Comparison of ENCODE assay signal across 25 mouse cellular contexts in the genomic region with DNA sequence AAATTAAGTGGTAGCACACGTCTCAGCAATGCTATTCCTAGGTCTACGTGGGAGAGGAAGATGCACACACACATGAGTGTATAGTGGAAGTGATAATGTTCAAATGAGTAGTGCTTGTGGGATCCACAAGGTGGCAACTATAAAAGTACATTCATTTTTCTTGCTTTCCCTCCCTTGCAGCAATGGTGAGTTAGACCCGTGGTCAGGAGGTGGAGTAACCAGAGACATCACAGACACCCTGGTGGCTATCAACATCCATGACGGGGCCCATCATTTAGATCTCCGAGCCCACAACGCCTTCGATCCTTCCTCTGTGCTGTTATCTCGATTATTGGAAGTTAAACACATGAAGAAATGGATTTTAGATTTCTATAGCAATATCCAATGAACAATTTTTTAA. TPM values are rescaled to one million over a fixed set of nuclear protein-coding genes. Genes with fewer than 3 reads are reported as not detected.
DNase-seq lines count a peak whose midpoint lies in the region; ATAC-seq and TF ChIP-seq lines count a peak whose summit lies in the region.
"Had no signal": no experiment of that assay in that cellular context is flagged by ENCODE, and none has a peak within 500 bp of the region (broad histone marks: within the 10 kb centered on the region; RNA-seq: fewer than 3 reads in every experiment).

No protein-coding gene starts in this region.

- no peaks in the 10 kb centered on the region for H3K9me3 ChIP-seq in midbrain, postnatal 0 days (ENCODE audit: low read length)
- H3K9me3 ChIP-seq in midbrain, embryonic 10.5 days (replicated peaks): no peaks in the 10 kb centered on the region
- H3K9me3 ChIP-seq in stomach, postnatal 0 days (ENCODE audit: control insufficient read depth, low read length): no peaks in the 10 kb centered on the region
- H3K9me3 ChIP-seq in liver, embryonic 12.5 days (replicated peaks): no peaks in the 10 kb centered on the region
- H3K9me3 ChIP-seq: embryonic facial prominence, embryonic 12.5 days; embryonic facial prominence, embryonic 15.5 days; forebrain, embryonic 15.5 days; heart, embryonic 10.5 days; heart, embryonic 13.5 days had no signal

- no peak overlapping the region for H3K4me3 ChIP-seq in midbrain, postnatal 0 days (ENCODE audit: low read depth, low read length)
- H3K4me3 ChIP-seq in midbrain, embryonic 10.5 days: no peak overlapping the region
- H3K4me3 ChIP-seq in stomach, postnatal 0 days (ENCODE audit: low read depth, low read length): no peak overlapping the region
- no peak overlapping the region for H3K4me3 ChIP-seq in liver, embryonic 12.5 days
- H3K4me3 ChIP-seq: embryonic facial prominence, embryonic 12.5 days; embryonic facial prominence, embryonic 15.5 days; forebrain, embryonic 15.5 days; heart, adult 2 months; heart, embryonic 10.5 days; heart, embryonic 13.5 days had no signal

- H3K36me3 ChIP-seq in midbrain, postnatal 0 days (ENCODE audit: insufficient read depth, low read length): no peaks in the 10 kb centered on the region
- H3K36me3 ChIP-seq in midbrain, embryonic 10.5 days: no peaks in the 10 kb centered on the region
- no peaks in the 10 kb centered on the region for H3K36me3 ChIP-seq in stomach, postnatal 0 days (ENCODE audit: control insufficient read depth, insufficient read depth, low read length)
- peaks cover 13% of the 10 kb centered on the region; the same call in 1 of the 2 replicates for H3K36me3 ChIP-seq in liver, embryonic 12.5 days
- H3K36me3 ChIP-seq: embryonic facial prominence, embryonic 12.5 days; embryonic facial prominence, embryonic 15.5 days; forebrain, embryonic 15.5 days; heart, embryonic 10.5 days had no signal

- 0 out of 2 replicates have a peak, but pooled peaks have one; percentile 7 for TF ChIP-seq CTCF in midbrain, postnatal 0 days (IDR thresholded peaks at IDR 0.05)
- 0 out of 2 replicates have a peak, but pooled peaks have one; percentile 6 for TF ChIP-seq CTCF in brain, embryonic 14.5 days (IDR thresholded peaks at IDR 0.05; ENCODE audit: borderline replicate concordance, extremely low read depth, insufficient read depth, insufficient read length)
- TF ChIP-seq CTCF in stomach, postnatal 0 days (IDR thresholded peaks at IDR 0.05; ENCODE audit: low read depth): peak; percentile 3; the same call in 1 of the 2 replicates

- TF ChIP-seq POLR2A in brain, embryonic 14.5 days (IDR thresholded peaks at IDR 0.05; ENCODE audit: borderline replicate concordance, extremely low read depth, insufficient read depth, insufficient read length, poor library complexity, severe bottlenecking): no peak

- no peak for DNase-seq in midbrain, postnatal 0 days (ENCODE audit: low spot score)
- DNase-seq in midbrain, embryonic 10.5 days (ENCODE audit: low spot score): no peak
- no peak for DNase-seq in brain, embryonic 14.5 days (ENCODE audit: low read depth)
- DNase-seq in stomach, postnatal 0 days (ENCODE audit: low spot score): no peak
- no peak for DNase-seq in left cerebral cortex, postnatal 10 days (ENCODE audit: extremely low spot score in 1 of 2, low spot score in 2 of 2)
- DNase-seq: adrenal gland, postnatal 10 days; adrenal gland, postnatal 36 days; cerebellum, adult 11-12 months; cerebellum, adult 9-10 months; cerebellum, postnatal 14 days; gastrocnemius, postnatal 25 days; heart, adult 2 months; heart, postnatal 14 days; heart, postnatal 4 days had no signal

- H3K4me2 ChIP-seq in midbrain, postnatal 0 days (ENCODE audit: low read depth, low read length, poor library complexity, severe bottlenecking): no peak overlapping the region
- no peak overlapping the region for H3K4me2 ChIP-seq in stomach, postnatal 0 days (replicated peaks; ENCODE audit: low read depth)
- no peak overlapping the region for H3K4me2 ChIP-seq in liver, embryonic 12.5 days
- H3K4me2 ChIP-seq: embryonic facial prominence, embryonic 12.5 days; embryonic facial prominence, embryonic 15.5 days; forebrain, embryonic 15.5 days; heart, embryonic 13.5 days; hindbrain, embryonic 14.5 days had no signal

- 87% methylated on average over 8 of the region's 8 CpGs for WGBS in midbrain, postnatal 0 days
- WGBS in midbrain, embryonic 10.5 days: 93% methylated on average over 8 of the region's 8 CpGs
- WGBS in stomach, postnatal 0 days: 85% methylated on average over 8 of the region's 8 CpGs
- 79% methylated on average over 8 of the region's 8 CpGs for WGBS in liver, embryonic 12.5 days (ENCODE audit: insufficient replicate concordance)

- H3K9ac ChIP-seq in midbrain, postnatal 0 days (replicated peaks; ENCODE audit: low read length, poor library complexity, severe bottlenecking): no peak overlapping the region
- no peak overlapping the region for H3K9ac ChIP-seq in stomach, postnatal 0 days (ENCODE audit: low read length)
- no peak overlapping the region for H3K9ac ChIP-seq in liver, embryonic 12.5 days
- H3K9ac ChIP-seq: embryonic facial prominence, embryonic 12.5 days; embryonic facial prominence, embryonic 15.5 days; forebrain, embryonic 15.5 days; heart, embryonic 13.5 days; hindbrain, embryonic 14.5 days had no signal

- no peaks in the 10 kb centered on the region for H3K27me3 ChIP-seq in midbrain, postnatal 0 days (ENCODE audit: insufficient read depth, low read length)
- no peaks in the 10 kb centered on the region for H3K27me3 ChIP-seq in midbrain, embryonic 10.5 days (ENCODE audit: low read depth, poor library complexity, severe bottlenecking)
- H3K27me3 ChIP-seq in stomach, postnatal 0 days (ENCODE audit: control insufficient read depth, insufficient read depth, low read length): no peaks in the 10 kb centered on the region
- H3K27me3 ChIP-seq in liver, embryonic 12.5 days (replicated peaks): no peaks in the 10 kb centered on the region
- H3K27me3 ChIP-seq: embryonic facial prominence, embryonic 12.5 days; embryonic facial prominence, embryonic 15.5 days; forebrain, embryonic 15.5 days; heart, embryonic 13.5 days; Patski had no signal

- no peak overlapping the region for H3K27ac ChIP-seq in midbrain, postnatal 0 days (ENCODE audit: low read depth, low read length)
- H3K27ac ChIP-seq in midbrain, embryonic 10.5 days (replicated peaks): no peak overlapping the region
- no peak overlapping the region for H3K27ac ChIP-seq in stomach, postnatal 0 days (replicated peaks)
- H3K27ac ChIP-seq in liver, embryonic 12.5 days: no peak overlapping the region
- H3K27ac ChIP-seq: embryonic facial prominence, embryonic 12.5 days; embryonic facial prominence, embryonic 15.5 days; forebrain, embryonic 15.5 days; heart, adult 2 months; heart, embryonic 10.5 days; hindbrain, embryonic 14.5 days; hindbrain, postnatal 0 days had no signal

- no peak for TF ChIP-seq EP300 in stomach, postnatal 0 days (optimal IDR thresholded peaks at IDR 0.05)

- no peak for ATAC-seq in midbrain, postnatal 0 days (ENCODE audit: low FRiP score)
- ATAC-seq in megakaryocyte, adult 5-6 weeks (ENCODE audit: poor library complexity, severe bottlenecking): peak; percentile 12; the same call in 1 of the 2 replicates
- ATAC-seq in stomach, postnatal 0 days (ENCODE audit: low FRiP score, low TSS enrichment): no peak
- no peak for ATAC-seq in liver, embryonic 12.5 days
- ATAC-seq in cerebellum, adult (ENCODE audit: insufficient number of reproducible peaks, low FRiP score, low TSS enrichment): no peak
- ATAC-seq: Patski had no signal

- intact Hi-C loops in left cerebral cortex, postnatal 10 days (cut with DNase I): no loop called here

- H3K4me1 ChIP-seq in midbrain, postnatal 0 days (ENCODE audit: insufficient read depth, low read length): no peaks in the 10 kb centered on the region
- H3K4me1 ChIP-seq in midbrain, embryonic 10.5 days: peaks cover 18% of the 10 kb centered on the region
- no peaks in the 10 kb centered on the region for H3K4me1 ChIP-seq in stomach, postnatal 0 days (replicated peaks; ENCODE audit: control insufficient read depth, insufficient read depth)
- H3K4me1 ChIP-seq in liver, embryonic 12.5 days: no peaks in the 10 kb centered on the region
- H3K4me1 ChIP-seq: embryonic facial prominence, embryonic 12.5 days; embryonic facial prominence, embryonic 15.5 days; heart, embryonic 10.5 days had no signal

RNA-seq across cellular contexts. Expression of a gene that starts 58.5 kb away (rescaled TPM):
- 20.1 and 22.1 TPM in 2 replicates for total RNA-seq in midbrain, postnatal 0 days (2014; rRNA removed)
- polyA plus RNA-seq in midbrain, postnatal 0 days (2015; fragmentation: Nextera tagmentation; extraction: Ambion mirVana): 12.8 and 14.3 TPM in 2 replicates
- polyA plus RNA-seq in midbrain, embryonic 10.5 days (2016; fragmentation: Nextera tagmentation; extraction: Ambion mirVana): 20.0 and 20.7 TPM in 2 replicates
- polyA plus RNA-seq in brain, embryonic 14.5 days (2012; rRNA removed): 14.4 and 20.3 TPM in 2 replicates
- total RNA-seq in megakaryocyte, adult 5-6 weeks (2015): 187 and 192 TPM in 2 replicates
- total RNA-seq in megakaryocyte, adult 5-6 weeks (2017): 64.8 and 78.7 TPM in 2 replicates
- 14.5 and 14.7 TPM in 2 replicates for polyA plus RNA-seq in stomach, postnatal 0 days (2015; fragmentation: Nextera tagmentation; extraction: Ambion mirVana)
- total RNA-seq in left cerebral cortex, postnatal 10 days (2021): 10 to 100 TPM; 13.9 TPM
- polyA plus RNA-seq in liver, embryonic 12.5 days (2016; fragmentation: Nextera tagmentation; extraction: Ambion mirVana): 18.2 and 20.0 TPM in 2 replicates

RNA-seq across cellular contexts. Expression of a gene that starts 58.7 kb away (rescaled TPM):
- total RNA-seq in midbrain, postnatal 0 days (2014; rRNA removed): 3.4 and 3.7 TPM in 2 replicates
- 2.2 and 2.4 TPM in 2 replicates for polyA plus RNA-seq in midbrain, postnatal 0 days (2015; fragmentation: Nextera tagmentation; extraction: Ambion mirVana)
- 21.7 and 26.3 TPM in 2 replicates for polyA plus RNA-seq in midbrain, embryonic 10.5 days (2016; fragmentation: Nextera tagmentation; extraction: Ambion mirVana)
- polyA plus RNA-seq in brain, embryonic 14.5 days (2012; rRNA removed): 2.6 and 3.5 TPM in 2 replicates
- 11.7 and 12.7 TPM in 2 replicates for total RNA-seq in megakaryocyte, adult 5-6 weeks (2015)
- total RNA-seq in megakaryocyte, adult 5-6 weeks (2017): 12.0 and 15.2 TPM in 2 replicates
- 2.8 and 3.3 TPM in 2 replicates for polyA plus RNA-seq in stomach, postnatal 0 days (2015; fragmentation: Nextera tagmentation; extraction: Ambion mirVana)
- total RNA-seq in left cerebral cortex, postnatal 10 days (2021): 1 to 10 TPM; 1.5 to 2.3 TPM
- polyA plus RNA-seq in liver, embryonic 12.5 days (2016; fragmentation: Nextera tagmentation; extraction: Ambion mirVana): 15.5 and 16.1 TPM in 2 replicates
